Mouse (Mus musculus): ENCODE data around the gene Il7r.

DNA sequence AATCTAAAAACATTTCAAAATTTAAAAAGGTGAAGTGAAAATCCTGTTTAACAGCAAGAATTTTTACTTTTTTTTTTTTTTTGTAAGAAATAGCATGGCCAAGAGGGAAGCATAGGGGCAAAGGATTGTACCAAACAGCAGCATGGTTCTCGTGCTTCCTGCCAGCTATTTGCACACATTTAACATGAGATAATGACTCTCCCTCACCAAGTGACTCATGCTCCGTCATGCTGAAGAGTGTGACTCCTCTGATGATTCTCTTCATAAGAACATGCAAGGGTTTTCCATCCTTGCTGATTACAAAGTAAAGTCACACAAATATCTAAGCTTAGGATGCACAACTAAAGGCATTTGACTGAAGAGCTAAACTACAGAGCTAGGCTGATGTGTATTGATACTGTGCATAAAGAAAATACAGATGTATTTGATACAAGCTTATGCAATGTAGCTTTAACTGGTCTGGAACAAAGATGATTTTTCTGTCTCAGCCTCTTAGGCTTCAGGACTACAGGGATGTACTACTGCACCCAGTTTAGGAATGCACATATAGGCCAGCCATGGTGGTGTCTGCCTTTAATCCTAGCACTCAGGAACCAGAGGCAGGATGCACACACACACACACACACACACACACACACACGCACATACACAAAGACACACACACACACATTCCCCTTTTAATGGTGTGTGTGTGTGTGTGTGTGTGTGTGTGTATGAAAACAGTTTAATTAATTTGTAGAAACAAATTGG is 1.6 kb downstream of the Il7r start:
- no peak for TF ChIP-seq CTCF (IDR thresholded peaks at IDR 0.05; ENCODE audit: insufficient read depth, low read length)
- no peak for TF ChIP-seq POLR2A (IDR thresholded peaks at IDR 0.05; ENCODE audit: borderline replicate concordance, extremely low read depth, low read depth, low read length)
